In genomic region chr6:136534444-136534843, GRCm38 (mm10) we compare ENCODE assay signal across 10 mouse cellular contexts. TPM values are rescaled to one million over a fixed set of nuclear protein-coding genes. Genes with fewer than 3 reads are reported as not detected.
DNase-seq lines count a peak whose midpoint lies in the region; ATAC-seq and TF ChIP-seq lines count a peak whose summit lies in the region.
"Had no signal": no experiment of that assay in that cellular context is flagged by ENCODE, and none has a peak within 500 bp of the region (broad histone marks: within the 10 kb centered on the region; RNA-seq: fewer than 3 reads in every experiment).

No protein-coding gene starts in this region.

- no peak for TF ChIP-seq CTCF in lung, adult 2 months (IDR thresholded peaks at IDR 0.05; ENCODE audit: insufficient read depth, low read length)
- no peak for TF ChIP-seq CTCF in E14TG2a.4 (conservative IDR thresholded peaks at IDR 0.05; ENCODE audit: low read length)

- H3K4me1 ChIP-seq in heart, embryonic 12.5 days (replicated peaks) = peaks cover 41% of the 10 kb centered on the region
- H3K4me1 ChIP-seq in lung, adult 2 months (ENCODE audit: control insufficient read depth, insufficient read depth, low read length) = peaks cover 22% of the 10 kb centered on the region
- H3K4me1 ChIP-seq in E14TG2a.4 (replicated peaks; ENCODE audit: low read depth, low read length) = peaks cover 44% of the 10 kb centered on the region
- H3K4me1 ChIP-seq in hindbrain, embryonic 15.5 days (replicated peaks) = peaks cover 29% of the 10 kb centered on the region

- peak overlapping the region; percentile 85 for H3K27ac ChIP-seq in heart, embryonic 12.5 days (ENCODE audit: poor library complexity, severe bottlenecking)
- no peak overlapping the region for H3K27ac ChIP-seq in hindbrain, embryonic 15.5 days (replicated peaks)

- no peak overlapping the region for H3K4me3 ChIP-seq in heart, embryonic 12.5 days
- H3K4me3 ChIP-seq in lung, adult 2 months (replicated peaks; ENCODE audit: extremely low read depth, low read depth, low read length) = no peak overlapping the region
- H3K4me3 ChIP-seq in E14TG2a.4 (replicated peaks; ENCODE audit: low read length) = peak overlapping the region; percentile 66
- no peak overlapping the region for H3K4me3 ChIP-seq in hindbrain, embryonic 15.5 days
- H3K4me3 ChIP-seq: myocyte had no signal

- intact Hi-C loops in heart, postnatal 36 days (cut with DNase I) = loop anchor here (5.0 kb wide), 1 partner anchor 67 kb away; no protein-coding TSS in a partner anchor

- no peak for TF ChIP-seq POLR2A in lung, adult 2 months (IDR thresholded peaks at IDR 0.05; ENCODE audit: borderline replicate concordance, extremely low read depth, low read depth, low read length)

- no peaks in the 10 kb centered on the region for H3K9me3 ChIP-seq in heart, embryonic 12.5 days (replicated peaks)
- no peaks in the 10 kb centered on the region for H3K9me3 ChIP-seq in E14TG2a.4 (ENCODE audit: low read length)
- H3K9me3 ChIP-seq in hindbrain, embryonic 15.5 days = no peaks in the 10 kb centered on the region

- 43% methylated on average over 3 of the region's 3 CpGs for WGBS in heart, embryonic 12.5 days
- 48% methylated on average over 3 of the region's 3 CpGs for WGBS in lung, adult 2 months
- WGBS in hindbrain, embryonic 15.5 days = 49% methylated on average over 3 of the region's 3 CpGs

- H3K27me3 ChIP-seq in heart, embryonic 12.5 days (replicated peaks) = no peaks in the 10 kb centered on the region
- no peaks in the 10 kb centered on the region for H3K27me3 ChIP-seq in E14TG2a.4 (ENCODE audit: insufficient read depth, low read length)
- no peaks in the 10 kb centered on the region for H3K27me3 ChIP-seq in hindbrain, embryonic 15.5 days

- no peak overlapping the region for H3K9ac ChIP-seq in heart, embryonic 12.5 days
- no peak overlapping the region for H3K9ac ChIP-seq in hindbrain, embryonic 15.5 days

- DNase-seq in heart, postnatal 36 days = no peak
- peak; percentile 2 for DNase-seq in lung, adult 2 months
- DNase-seq in lung, postnatal 10 days = no peak
- no peak for DNase-seq in layer of hippocampus, adult 9-10 months (ENCODE audit: low spot score)
- DNase-seq: cerebellum, postnatal 25 days had no signal

- no peak for ATAC-seq in heart, embryonic 12.5 days (ENCODE audit: insufficient number of reproducible peaks, low FRiP score)
- no peak for ATAC-seq in hindbrain, embryonic 15.5 days (ENCODE audit: low FRiP score, low read depth)
- ATAC-seq: intestine, postnatal 0 days had no signal

- peaks cover 19% of the 10 kb centered on the region for H3K36me3 ChIP-seq in heart, embryonic 12.5 days
- peaks cover 32% of the 10 kb centered on the region for H3K36me3 ChIP-seq in E14TG2a.4 (ENCODE audit: insufficient read depth, low read length)
- H3K36me3 ChIP-seq in hindbrain, embryonic 15.5 days = peaks cover 5% of the 10 kb centered on the region; the same call in 1 of the 2 replicates

- H3K4me2 ChIP-seq in heart, embryonic 12.5 days = peak overlapping the region; percentile 36
- H3K4me2 ChIP-seq in hindbrain, embryonic 15.5 days = peak overlapping the region; percentile 34

RNA-seq across cellular contexts. Expression of gene Atf7ip, which starts 28.5 kb away (rescaled TPM):
- polyA plus RNA-seq in heart, embryonic 12.5 days (2016; fragmentation: Nextera tagmentation; extraction: Ambion mirVana) = 51.0 and 51.5 TPM in 2 replicates
- 10 to 100 TPM; 78.1 to 88.5 TPM for total RNA-seq in heart, postnatal 36 days (2021)
- polyA plus RNA-seq in lung, adult 2 months (2012; rRNA removed) = 24.8 and 28.3 TPM in 2 replicates
- polyA plus RNA-seq in hindbrain, embryonic 15.5 days (2015; fragmentation: Nextera tagmentation; extraction: Ambion mirVana) = 36.1 and 43.7 TPM in 2 replicates
